Mouse (Mus musculus) lung, postnatal 14 days (tissue): ENCODE data around the gene Rer1.

ENCODE experiments used
- DNase-seq: peaks from one replicate; pipeline ENCODE4 v3.0.0; 2021

Rer1 gene

DNA sequence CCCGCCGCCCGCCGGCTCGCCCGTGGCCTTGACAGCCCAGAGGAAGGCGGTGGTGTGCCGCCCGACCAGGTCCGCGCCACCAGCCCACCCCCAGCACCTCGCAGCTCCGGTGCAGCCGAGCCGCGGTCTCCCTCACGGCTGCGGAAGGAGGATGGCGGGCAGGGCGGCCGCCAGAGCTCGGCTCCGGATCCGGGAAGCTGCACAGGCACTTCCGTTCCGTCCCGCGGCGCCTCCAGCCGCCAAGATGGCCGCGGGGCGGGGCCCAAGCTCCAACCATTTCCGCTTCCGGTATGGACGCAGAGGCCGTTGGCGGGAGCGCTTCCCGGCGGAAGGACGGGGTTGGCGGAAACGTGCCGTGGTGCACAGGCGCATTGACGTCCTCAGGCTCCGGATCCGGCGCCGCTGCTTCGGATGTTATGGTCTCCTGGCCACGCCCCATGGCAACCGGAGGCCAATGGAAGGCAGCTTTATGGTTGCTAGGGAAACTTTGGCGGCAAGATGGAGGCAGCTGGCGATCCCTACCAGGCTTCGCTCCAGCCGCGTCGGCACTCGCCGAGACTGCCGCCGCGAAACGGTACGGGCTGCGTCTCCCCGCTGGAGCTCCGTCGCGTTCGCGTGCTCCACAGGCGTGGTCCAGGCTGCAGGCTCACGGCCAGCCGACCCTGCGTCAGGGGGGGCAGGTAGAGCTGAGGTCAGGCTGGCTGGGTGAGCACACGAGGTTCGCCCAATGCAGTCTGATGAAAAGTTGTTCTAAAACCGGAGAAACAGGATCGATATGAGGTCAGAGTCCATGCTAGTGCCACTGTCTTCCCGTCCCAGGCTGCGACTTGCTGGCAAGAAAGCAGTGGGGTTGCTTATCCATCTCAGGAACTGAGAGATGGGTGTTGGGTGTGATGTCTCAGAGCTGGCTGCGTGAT, at the start of gene Rer1, which contains the start of gene Morn1:
TSS of gene Rer1 (minus strand) at position 275 of the 917 bp plus-strand sequence.
TSS of gene Morn1 (plus strand) at position 470 of the 917 bp plus-strand sequence.
- peak; percentile 100 for DNase-seq

GRCm38 (mm10) chr4:155134686-155135172, 48.5 kb upstream of the Rer1 start:
- no peak for DNase-seq

- DNase-seq: peak; percentile 46
Observed at GRCm38 (mm10) chr4:155133658-155134417, 47.7 kb upstream of the Rer1 start.

GRCm38 (mm10) chr4:155133188-155133587, 47.0 kb upstream of the Rer1 start:
- DNase-seq: no peak

DNA sequence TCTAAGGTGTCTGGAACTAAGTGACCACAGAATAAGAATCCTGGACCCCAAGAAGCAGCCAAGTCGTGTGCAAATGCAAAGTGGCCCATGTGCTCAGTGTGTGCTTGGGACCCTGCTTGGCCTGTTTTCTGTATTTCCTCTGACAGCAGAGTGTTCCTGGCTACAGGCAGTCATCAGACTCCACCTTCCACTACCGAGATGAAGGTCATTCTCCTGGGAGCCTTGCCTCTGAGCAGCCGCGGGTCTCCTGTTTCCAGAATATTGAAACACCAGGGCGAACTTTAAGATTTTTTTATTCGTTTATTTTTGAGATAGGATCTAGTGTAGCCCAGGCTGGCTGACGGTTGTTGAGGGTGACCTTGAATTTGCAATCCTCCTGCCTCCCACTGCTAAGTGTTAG, 44.4 kb upstream of the Rer1 start:
- DNase-seq: no peak

- peak; percentile 78 for DNase-seq
Observed at GRCm38 (mm10) chr4:155129996-155130395, 43.8 kb upstream of the Rer1 start.

DNA sequence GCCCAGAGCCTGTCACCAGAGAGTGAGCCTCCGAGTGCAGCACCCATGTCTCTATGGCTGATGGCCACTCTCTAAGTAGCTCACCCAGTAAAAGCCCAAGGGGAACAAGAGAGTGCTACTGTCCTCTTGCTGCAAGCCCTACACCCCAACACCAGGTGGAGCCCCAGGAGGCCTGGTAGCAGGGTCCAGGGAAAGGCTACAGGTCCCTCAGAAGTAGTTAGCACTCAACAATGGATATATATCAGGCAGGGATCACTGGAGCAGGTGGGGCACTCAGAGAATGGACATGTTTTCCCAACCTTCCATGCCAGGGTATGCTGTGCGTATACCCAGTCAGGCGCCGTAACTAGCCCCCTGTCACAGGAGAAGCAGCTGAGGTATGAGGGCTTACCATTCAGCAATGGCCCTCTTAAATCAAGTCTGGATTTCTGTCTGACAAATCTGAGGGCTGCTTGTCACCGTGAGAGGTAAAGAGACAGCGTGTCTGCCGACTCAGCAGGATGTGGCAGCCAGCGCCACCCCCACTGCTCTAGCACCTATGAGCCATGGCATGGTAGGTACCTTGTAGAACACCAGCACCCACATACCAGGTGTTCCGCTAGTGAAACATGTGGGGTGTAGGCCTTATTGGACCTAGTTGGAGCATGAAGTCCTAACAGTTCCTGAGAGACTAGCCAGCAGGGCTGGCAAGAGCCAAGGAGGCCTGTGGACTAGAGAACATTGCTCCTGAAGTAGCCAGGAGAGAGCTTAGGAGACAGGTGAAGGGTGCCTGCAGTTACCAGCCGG, 43.1 kb upstream of the Rer1 start:
- DNase-seq: peak; percentile 69

DNA sequence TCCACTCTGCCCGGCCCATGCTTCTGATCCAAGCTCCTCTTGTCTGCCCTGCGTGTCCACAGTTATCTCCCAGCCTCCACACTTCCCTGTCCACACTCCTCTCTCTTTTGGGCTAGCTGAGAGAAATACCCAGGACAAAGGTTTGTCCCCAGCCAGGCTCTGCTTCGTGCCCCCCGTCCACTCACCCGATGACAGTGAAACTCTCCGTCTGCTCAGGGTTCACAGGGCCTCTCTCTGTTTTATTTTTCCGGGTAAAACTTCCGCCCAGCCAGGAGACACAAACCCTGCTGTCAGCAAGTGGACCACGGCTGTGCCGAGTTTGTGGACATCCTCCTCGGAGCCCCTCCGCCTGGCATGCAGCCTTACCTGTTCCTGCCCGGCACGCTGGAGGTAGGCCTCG, 42.2 kb upstream of the Rer1 start:
- DNase-seq: no peak

DNA sequence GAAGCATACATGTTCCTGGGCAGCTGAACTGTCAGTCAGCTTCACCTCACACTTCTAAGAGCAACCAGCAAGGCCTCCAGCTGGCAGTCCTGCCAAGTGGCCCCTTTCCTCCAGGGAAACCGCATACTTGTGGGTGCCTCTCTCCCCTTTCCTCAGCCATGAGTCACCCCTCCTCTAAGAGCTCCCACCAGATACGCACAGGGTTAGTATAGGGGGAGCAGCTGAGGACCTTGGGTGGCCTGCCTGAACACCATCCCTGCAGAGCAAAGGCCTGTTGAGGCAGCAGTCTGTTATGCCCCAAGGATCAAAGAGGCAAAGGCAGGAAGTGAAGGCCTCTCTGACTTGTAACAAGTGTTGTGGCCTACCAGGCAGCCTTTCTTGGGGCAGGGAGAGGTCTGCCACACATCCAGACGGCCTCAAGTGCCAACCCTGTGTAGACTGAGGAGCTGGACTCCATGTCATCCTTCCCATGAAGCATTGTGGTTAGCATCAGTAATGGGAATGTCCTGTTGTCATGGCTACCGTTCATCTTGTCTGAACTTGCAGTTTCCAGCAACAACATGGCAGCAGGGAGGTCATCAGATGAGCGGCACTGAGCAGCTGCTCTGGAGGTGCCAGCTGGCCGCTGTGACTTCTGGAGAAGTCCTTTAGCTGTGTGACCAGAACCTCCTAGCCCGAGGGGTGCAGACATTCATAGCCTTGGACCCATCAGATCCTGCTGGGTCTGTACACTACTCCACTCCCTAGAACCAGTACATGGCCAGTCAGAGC, 40.6 kb upstream of the Rer1 start:
- DNase-seq: no peak

DNA sequence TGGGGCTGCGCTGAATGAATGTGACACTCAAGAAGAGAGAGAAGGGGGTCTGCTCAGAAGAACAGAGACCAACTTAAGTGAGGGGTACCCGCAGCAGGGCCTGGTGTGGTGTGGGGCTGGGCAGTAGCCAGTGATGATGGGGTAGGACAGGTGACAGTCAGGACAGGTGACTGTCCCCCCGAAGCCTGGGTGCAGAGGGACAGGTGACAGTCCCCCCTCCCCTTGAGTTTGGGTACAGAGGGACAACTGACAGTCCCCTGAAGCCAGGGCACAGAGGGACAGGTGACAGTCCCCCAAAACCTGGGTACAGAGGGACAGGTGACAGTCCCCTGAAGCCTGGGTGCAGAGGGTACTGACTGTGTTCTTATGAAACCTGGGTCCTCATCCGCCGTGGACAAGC, 40.0 kb upstream of the Rer1 start:
- DNase-seq: no peak

- DNase-seq: no peak
Observed at GRCm38 (mm10) chr4:155125310-155125709, 39.1 kb upstream of the Rer1 start.

DNA sequence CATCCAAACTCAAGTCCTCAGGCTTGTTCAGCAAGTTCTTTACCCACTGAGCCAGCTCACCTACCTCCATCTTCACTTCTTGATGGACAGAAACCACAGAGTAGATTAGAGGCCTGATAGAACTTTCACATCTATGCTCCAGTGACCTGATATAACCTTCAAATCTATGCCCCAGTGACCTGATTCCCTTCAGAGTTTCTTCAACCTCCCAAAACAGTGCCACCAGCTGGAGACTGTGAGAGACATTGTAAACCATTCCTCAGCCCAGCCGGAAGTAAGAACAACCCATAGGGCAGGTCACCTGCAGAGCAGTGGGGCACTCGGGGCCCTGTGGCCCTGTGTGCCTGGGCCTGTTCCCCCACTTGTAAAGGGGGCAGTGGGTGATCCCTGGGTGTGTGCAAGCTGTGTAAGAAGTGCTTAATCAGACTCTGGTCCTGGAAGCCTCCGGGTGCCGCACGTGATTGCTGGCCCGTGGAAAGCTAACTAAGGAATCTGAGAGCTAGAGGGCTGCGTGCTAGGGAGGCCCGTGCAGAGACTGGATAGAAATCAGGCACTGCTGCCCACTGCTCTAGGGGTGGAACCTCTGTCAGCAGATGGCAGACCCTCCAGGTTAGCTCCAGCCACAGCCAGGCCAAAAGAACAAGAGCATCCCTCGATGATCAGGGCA, 37.8 kb upstream of the Rer1 start:
- DNase-seq: no peak

- peak; percentile 86 for DNase-seq
Observed at GRCm38 (mm10) chr4:155122444-155123040, 36.4 kb upstream of the Rer1 start.

DNA sequence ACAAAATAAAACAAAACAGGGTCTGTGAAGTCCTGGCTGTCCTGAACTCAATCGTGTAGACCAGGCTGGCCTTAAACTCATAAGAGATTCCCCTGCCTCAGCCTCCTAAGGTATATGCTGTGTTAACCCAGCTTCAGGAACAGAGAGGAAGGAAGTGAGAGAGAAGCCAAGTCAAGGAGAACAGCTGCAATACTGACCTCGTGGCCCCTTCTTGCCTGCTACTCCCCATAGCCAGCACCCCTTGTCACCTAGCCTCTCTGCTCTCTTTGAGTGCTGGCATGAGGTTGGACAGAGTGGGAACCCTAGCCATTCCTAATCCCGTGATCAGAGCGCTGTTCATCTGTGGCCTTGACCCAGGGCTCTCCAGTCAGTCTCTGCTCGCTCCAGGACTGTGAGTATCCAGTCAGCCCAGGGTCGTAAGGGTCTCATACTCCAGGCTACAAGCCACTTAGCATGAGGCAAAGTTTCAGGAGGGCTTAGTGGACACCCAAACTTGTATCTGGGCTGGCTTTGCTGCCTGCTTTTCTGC, 35.8 kb upstream of the Rer1 start:
- DNase-seq: no peak

DNA sequence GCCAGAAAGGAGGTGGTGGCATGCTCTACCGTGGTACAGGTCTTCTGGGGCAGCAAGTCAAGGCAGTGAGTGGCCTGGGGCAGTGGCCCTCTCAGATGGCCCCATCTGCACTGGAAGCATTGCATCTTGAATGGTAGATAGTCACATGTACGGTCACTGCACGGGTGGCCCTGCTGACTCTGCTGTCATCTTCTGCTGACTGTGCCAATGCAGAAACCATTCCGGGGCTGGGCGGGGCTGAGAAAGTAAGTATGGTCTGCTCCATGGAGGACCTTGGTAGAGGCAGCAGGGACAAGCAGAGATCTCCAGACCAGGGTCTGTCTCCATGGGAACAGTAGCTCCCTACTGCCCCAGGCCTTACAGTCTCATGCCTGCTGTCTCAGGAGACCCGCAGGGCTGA, 35.0 kb upstream of the Rer1 start:
- no peak for DNase-seq

DNA sequence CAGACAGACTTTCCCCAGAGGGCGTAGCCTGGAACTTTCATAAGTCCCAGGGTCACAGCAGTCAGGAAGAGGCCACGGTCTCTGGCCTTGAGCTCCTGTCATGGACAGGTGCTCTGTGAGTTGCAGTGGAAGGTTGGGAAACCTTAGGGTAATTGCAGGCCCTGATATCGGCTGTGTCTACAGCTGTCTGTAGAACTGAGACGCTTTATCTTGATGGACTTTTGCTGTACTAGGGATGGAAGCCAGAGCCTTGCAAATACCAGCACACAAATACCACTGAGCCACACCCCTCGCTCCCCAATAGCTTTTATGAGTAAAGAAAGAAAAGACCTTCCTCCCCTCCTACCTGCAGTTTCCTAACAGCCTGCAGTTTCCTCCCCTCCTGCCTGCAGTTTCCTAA, 34.4 kb upstream of the Rer1 start:
- DNase-seq: no peak

- no peak for DNase-seq
Observed at GRCm38 (mm10) chr4:155120038-155120437, 33.9 kb upstream of the Rer1 start.

DNA sequence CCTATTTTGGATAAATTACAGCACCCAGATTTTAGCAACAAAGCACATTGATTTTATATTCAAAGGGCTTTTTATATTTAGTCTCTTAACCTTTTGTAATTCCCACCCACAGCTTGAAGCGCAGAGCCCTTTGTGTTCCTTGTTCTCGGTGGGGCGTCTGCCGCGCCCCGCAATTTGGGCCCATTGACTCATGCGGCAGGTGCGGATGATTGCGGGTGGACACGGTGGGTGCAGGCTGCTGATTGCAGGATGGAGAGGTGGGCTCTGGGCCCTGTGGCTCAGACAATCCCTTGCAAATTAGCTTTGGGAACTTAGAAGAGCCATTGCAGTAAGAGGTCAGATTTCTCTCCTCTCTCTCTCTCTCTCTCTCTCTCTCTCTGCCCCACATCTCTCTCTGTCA, 32.1 kb upstream of the Rer1 start:
- no peak for DNase-seq

GRCm38 (mm10) chr4:155117396-155117978, 31.3 kb upstream of the Rer1 start:
- no peak for DNase-seq

GRCm38 (mm10) chr4:155116607-155117006, 30.4 kb upstream of the Rer1 start:
- no peak for DNase-seq
